Mouse (Mus musculus): Measurements from ENCODE around the gene Gm49383. TPM values are rescaled to one million over a fixed set of nuclear protein-coding genes. Genes with fewer than 3 reads are reported as not detected.

Gm49383 gene
- total RNA-seq, 2 experiments from 2014 or later: 4.9 to 6.6 TPM

DNA sequence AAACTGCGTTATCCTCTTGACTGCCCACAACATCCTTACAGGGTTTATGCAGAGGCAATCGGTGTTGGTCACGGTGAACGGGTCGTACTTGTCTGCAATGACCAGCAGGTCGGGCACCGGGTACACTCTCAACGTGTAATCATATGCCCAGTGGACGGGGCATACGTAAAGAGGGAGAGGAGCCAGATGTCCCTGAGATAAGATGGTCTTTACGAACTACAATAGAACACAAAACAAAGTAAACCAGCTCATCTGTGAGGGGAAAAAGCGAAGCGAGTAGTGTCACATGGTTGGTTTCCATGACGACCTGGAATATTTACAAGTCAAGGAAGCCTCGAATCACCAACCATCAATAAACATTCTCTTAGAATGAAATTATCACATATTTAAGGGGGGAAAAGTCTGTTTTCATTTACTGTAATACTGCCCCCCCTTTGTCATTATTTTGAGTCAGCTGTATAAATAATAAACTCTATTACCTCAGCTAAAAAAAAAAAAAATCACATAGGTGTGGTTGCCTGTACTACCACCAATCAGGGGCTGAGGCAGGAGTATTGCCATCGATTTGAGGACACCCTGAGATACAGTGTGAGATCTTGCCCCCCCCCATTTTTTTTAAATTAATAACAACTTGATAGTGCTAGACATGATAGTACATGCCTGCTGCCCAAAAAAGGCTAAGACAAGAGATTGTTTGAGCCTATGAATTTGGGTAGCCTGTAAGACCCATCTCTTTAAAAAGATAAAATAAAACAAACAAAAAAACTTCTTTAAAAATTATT lies 7.3 kb upstream of the Gm49383 start, which contains the start of gene Gm49384:
Gene Gm49384, minus strand, starts transcription at position 216 of the 782 bp plus-strand sequence.
- intact Hi-C loops (cut with DNase I): no loop called here
- no peak for DNase-seq

DNA sequence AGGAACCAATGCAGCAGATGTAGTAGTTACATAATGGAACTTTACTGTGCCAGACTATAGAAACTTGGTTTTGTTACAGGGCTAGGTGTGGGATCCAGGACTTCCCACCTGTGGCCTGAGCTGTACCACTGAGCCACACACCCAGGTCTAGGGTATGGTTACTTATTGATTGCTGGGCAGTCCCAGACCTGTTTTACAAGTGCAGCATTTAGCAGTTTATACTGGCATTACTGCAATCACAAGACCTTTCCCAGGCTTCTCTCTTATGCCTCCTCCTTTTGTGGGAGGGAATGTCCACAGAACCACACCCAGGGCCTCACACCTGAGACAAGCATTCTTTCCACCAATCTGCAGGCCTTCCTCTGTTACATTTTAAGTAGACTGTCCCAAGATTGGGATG lies 2.1 kb upstream of the Gm49383 start:
- intact Hi-C loops (cut with DNase I): loop anchor here (5.0 to 10.0 kb wide), 2 partner anchors 98 to 386 kb away; partner anchors contain the start of genes Klhdc2 and Vcpkmt

DNA sequence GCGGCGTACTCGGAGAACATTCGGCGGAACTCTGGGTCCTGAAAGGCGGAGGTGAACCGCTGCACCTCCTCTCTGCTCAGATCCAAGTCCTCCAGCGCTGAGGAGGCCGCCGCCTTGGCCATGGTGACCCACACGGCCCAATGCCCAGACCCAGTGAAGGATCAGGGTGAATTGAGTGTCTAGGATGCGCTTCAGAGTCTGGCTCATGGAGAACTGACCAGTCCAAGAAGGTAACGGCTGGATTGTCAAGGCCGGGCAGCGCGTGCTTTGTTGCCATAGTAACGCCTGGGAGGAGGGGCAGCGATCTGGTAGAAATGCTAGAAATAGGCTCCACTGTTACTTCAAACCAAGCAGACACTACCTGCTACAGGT lies 1.2 kb upstream of the Gm49383 start, which contains the start of gene Dnaaf2:
Gene Dnaaf2, minus strand, starts transcription at position 266 of the 372 bp plus-strand sequence.
- intact Hi-C loops (cut with DNase I): loop anchor here (5.0 to 10.0 kb wide), 2 partner anchors 99 to 387 kb away; partner anchors contain the start of genes Klhdc2 and Vcpkmt
- peak; percentile 76 to 82 for DNase-seq

More for the DNA sequence above, 2.1 kb upstream of the Gm49383 start:
- DNase-seq: no peak

DNA sequence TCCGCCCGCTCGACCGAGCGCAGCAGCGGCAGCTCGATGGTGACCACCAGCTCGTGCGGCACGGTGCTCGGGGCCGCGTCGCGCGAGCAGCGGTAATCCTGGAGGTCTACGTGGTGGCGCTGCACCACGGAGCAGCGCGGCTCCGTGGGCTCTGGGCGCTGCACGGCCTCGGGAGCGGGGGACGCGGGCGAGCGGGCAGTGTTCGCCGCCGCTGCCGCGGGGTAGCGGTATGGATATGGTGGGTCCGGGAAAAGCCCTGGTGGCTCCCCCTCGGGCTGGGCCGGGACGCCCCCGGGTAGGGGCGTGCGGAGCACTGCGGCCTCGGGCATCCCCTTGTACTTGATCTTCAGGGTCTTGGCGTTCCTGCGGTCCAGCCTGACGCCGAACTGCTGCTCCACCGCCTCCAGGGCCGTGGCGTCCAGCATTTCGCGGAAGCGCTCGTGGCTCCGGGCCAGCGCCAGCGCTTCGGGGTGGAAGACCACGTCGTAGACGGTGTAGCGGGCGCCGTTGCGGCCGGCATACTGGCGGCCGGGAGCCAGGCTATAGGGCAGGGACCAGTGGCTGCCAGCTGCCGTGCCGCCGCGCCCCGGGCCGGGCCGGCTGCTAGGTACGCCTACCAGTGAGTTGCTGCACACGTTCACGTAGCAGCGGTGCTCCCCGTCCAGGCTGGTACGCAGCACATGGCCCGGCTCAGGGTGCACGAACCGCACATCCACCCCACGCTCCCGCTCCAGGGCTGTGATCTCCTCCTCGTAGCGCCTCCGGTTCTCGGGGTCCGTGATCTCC lies 667 bp upstream of the Gm49383 start:
- peak; percentile 60 to 74 for DNase-seq
- intact Hi-C loops (cut with DNase I): loop anchor here (5.0 to 10.0 kb wide), 2 partner anchors 100 to 387 kb away; partner anchors contain the start of genes Klhdc2 and Vcpkmt

DNA sequence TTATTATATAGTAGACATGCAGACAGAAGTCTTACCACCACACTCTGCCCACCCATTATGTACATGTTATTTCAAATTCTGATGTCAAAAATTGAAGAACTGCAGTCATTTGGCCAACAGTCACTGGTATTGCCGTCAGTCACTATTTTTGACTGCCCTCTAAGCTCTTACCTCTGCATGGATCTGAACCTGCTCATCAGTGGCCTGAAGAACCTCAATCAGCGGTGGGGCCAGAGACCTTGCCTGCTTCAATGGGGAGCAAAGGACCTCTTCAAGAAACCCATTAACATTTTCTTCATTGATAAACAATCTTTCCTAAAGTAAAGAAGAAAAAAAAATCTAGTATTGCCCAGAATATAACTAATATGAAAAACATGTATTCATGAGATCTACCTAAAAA lies 4.3 kb downstream of the Gm49383 start:
- no peak for DNase-seq
- intact Hi-C loops (cut with DNase I): loop anchor here (10.0 kb wide), 1 partner anchor 392 kb away; the partner anchor contains the start of gene Vcpkmt

DNA sequence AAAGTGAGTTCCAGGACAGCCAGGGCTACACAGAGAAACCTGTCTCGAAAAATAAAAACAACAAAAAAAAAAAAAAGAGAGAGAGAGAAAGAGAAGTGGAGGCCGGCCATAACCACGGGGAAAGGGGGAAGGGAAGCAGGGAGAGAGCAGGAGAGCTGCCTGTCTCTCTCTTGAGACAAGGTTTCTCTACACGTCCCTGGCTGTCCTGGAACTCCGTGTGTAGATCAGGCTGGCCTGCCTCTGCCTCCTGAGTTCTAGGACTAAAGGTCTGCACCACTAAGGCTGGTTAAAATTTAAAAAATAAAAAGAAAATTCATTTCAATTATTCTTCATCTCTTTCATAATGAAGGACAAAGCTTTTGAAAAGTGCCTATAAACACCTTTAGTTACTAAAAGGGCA lies 5.5 kb downstream of the Gm49383 start:
- intact Hi-C loops (cut with DNase I): loop anchor here (10.0 kb wide), 1 partner anchor 393 kb away; the partner anchor contains the start of gene Vcpkmt
- DNase-seq: no peak

DNA sequence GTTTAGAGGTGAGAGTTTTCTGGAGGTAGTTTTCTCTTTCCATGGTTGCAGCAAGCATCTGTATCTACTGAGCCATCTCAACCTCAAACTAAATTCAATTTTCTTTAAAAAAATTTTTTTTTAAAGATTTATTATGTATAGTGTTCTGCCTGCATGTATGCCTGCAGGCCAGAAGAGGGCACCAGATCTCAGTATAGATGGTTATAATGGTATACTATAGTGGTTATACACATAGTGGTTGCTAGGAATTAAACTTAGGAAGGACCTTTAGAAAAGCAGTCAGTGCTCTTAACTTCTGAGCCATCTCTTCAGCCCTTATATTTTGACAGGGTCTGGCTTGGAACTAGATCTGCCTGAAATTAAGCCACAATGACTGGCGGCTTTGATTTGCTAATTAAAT lies 6.4 kb downstream of the Gm49383 start:
- DNase-seq: peak in 1 of 2 experiments; percentile 26
- intact Hi-C loops (cut with DNase I): loop anchor here (10.0 kb wide), 1 partner anchor 394 kb away; the partner anchor contains the start of gene Vcpkmt

DNA sequence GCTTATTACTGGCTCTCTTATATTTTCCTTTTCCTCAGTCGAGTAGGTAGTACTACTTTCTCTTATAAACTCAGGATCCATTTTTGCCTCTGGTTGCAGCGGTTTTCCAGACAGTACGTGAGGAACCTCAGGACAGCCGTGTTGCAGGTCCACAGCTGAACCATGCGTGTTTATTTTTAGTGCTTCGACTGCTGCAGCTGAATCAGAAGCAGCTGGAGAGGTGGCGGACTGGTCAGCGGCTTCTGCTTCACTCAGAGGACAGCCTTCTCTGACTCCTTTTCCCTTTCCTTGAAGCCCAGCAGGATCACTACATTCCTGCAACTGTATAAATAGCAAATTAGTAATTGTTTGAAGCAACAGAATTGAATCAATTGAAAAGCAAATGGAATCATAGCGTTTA lies 6.8 kb downstream of the Gm49383 start:
- DNase-seq: no peak
- intact Hi-C loops (cut with DNase I): loop anchor here (10.0 kb wide), 1 partner anchor 395 kb away; the partner anchor contains the start of gene Vcpkmt

DNA sequence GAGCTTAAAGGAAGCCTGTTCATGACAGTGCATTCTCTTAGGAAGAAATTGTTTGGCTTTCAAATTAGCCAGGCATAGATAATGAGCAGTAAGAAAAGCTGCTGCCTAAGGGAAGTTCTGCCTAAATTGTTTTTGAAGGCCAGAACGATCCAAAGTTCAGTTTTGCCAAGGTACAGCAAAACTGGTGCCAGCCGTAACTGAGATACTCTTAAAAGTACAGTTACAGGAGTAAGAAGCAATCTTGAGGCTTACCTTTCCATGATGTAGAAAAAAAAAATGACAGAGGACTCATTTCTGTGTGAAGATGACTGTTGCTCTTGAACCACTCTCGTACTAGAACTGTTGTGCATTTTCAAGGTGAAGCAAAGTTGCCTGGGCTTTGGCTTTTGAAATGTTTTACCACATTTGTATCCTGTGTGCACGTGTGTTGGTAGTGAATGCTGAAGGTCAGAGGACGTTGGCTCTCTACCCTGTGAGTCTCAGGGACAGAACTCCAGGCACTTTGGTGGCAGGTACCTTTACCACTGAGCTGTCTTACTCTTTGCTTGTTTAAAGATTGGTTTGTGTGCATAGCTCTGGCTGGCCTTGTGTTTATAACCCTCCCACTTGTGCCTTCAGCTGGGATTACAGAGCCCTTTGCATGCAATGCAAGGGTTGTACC lies 10.0 kb downstream of the Gm49383 start:
- DNase-seq: no peak
- intact Hi-C loops (cut with DNase I): no loop called here

DNA sequence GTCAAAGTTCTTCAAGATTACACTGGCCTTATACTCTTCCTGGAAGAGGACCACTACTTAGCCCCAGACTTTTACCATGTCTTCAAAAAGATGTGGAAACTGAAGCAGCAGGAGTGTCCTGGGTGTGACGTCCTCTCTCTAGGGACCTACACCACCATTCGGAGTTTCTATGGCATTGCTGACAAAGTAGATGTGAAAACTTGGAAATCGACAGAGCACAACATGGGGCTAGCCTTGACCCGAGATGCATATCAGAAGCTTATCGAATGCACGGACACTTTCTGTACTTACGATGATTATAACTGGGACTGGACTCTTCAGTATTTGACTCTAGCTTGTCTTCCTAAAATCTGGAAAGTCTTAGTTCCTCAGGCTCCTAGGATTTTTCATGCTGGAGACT lies 11.5 kb downstream of the Gm49383 start:
- intact Hi-C loops (cut with DNase I): no loop called here
- no peak for DNase-seq

DNA sequence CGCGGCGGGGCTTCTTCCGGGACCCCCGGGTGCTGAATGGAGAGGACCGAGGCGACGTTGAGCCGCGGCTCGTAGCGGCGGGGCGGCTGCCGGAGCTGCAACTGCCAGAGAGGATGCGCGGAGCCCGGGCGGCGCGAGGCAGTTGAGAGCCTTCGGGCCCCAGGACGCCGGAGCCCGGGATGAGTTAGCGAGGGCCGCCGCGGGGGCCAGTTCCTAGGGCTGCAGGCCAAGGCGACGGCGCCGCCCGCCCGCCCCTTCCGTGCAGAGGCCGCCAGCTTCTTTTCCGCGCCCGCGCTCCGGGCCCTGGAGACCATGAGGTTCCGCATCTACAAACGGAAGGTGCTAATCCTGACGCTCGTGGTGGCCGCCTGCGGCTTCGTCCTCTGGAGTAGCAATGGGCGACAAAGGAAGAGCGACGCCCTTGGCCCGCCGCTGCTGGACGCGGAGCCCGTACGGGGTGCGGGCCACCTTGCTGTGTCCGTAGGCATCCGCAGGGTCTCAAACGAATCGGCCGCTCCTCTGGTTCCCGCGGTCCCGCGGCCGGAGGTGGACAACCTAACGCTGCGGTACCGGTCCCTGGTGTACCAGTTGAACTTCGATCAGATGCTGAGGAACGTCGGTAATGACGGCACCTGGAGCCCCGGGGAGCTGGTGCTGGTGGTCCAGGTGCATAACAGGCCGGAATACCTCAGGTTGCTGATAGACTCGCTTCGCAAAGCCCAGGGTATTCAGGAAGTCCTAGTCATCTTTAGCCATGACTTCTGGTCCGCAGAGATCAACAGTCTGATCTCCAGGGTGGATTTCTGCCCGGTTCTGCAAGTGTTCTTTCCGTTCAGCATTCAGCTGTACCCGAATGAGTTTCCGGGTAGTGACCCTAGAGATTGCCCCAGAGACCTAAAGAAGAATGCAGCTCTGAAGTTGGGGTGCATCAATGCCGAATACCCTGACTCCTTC lies 12.3 kb downstream of the Gm49383 start:
- DNase-seq: peak in 1 of 2 experiments; percentile 74
- intact Hi-C loops (cut with DNase I): no loop called here

DNA sequence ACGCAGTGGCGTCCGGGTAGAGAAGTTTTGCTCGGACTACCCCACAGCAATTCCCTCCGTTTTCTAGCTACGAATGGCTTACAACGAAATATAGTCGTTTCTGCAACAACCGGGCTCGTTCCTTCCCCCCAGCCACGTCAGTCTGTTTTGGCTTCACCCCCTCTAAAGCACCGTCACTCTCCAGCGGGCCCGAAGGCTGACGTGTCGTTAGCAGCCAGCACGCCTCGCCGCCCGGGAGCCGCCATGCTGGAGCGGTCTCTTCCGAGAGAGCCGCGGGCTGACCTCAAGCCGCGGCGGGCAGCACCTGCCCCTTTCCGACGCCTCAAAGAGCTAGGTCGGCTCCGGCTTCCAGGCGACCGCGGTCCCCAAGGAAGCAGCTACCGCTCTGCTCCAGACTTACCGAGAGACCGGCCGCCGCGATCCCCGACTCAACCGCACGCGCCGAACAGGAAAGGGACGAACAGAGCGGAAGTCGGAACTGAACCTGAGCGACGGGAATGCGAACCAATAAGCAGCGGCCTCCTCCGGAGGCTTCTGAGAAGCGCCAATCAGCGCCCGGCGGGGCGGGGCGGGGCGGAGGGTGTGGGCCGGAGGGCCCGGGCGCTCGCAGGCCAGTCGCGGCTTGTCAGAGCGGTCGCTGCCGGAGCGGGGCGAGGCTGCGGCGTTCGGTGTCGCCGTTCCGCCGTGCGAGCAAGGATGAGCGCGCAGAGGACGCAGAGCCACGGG lies 13.2 kb downstream of the Gm49383 start, which contains the start of the genes Rpl36al and Mgat2:
Gene Rpl36al, minus strand, starts transcription at position 501 of the 726 bp plus-strand sequence.
Gene Mgat2, plus strand, starts transcription at position 575 of the 726 bp plus-strand sequence.
- intact Hi-C loops (cut with DNase I): no loop called here
- peak; percentile 99 for DNase-seq

DNA sequence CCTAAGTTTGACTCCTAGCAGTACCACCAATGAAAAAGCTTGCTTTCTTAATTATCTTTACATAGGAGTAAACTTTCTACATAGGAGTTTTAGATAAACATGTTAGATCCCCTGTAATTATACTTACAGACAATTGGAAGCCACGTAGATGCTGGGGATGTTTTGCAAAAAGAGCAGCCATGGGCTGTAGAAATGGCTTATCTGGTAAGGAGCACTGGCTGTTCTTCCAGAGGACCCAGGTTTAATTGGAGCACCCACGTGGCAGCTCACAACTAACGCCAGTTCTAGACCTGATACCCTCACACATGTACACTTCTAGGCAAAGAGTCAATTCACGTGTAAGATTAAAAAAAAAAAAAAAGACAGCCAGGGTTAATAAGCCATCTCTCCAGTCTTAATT lies 15.1 kb downstream of the Gm49383 start:
- intact Hi-C loops (cut with DNase I): no loop called here
- no peak for DNase-seq

DNA sequence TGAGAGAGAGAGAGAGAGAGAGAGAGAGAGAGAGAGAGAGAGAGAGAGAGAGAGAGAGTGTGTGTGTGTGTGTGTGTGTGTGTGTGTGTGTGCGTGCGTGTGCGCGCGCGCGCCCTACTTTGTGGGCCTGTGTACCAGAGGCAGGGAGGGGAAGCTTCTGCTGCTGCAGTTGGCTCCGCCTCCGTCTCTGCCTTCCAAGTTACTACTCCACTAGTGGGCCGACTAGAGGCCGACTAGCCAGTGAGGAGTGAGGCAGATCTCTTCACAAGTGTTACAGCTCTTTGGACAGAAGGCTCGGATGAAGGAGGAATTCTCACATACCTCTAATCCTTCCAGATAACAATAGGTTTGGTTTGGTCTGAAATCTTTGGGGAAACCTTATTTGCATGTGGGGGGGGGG lies 17.5 kb downstream of the Gm49383 start:
- intact Hi-C loops (cut with DNase I): no loop called here
- no peak for DNase-seq

DNA sequence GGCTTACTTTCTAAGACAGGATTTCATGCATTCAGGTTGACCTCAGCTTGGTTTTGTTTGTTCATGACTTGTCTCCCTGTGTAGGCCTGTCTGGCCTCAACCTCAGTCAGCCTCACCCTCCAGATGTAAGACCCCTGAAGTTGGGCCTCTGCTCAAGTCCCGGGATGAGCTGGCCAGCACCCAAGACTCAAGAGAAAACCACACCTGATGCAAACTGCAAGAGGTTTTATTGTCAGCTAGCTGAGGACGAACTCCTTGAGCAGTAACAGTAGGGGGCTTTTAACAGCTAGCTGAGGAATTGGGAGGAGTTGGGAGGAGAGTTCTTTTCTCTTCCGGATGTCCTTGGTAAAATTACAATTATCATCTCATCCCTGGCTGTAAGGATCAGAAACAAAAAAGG lies 19.4 kb downstream of the Gm49383 start:
- intact Hi-C loops (cut with DNase I): no loop called here
- no peak for DNase-seq

DNA sequence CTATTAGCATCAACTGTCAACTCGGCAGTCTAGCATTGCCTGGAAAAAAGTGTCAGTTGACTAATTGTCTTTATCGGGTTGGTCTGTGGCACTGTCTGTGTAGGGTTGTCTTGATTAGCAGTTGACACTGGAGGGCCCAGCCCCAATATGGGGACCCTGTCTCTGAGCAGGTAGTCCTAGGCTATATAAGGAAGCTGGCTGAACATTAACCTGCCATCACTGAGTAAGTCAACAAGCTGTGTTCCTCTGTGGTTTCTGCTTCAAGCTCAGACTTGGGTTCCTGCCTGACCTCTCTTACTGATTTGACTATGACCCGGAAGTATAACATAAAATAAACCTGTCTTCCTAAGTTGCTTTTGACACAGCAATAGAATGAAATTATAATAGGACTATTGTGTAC lies 20.9 kb downstream of the Gm49383 start:
- intact Hi-C loops (cut with DNase I): no loop called here
- DNase-seq: no peak

DNA sequence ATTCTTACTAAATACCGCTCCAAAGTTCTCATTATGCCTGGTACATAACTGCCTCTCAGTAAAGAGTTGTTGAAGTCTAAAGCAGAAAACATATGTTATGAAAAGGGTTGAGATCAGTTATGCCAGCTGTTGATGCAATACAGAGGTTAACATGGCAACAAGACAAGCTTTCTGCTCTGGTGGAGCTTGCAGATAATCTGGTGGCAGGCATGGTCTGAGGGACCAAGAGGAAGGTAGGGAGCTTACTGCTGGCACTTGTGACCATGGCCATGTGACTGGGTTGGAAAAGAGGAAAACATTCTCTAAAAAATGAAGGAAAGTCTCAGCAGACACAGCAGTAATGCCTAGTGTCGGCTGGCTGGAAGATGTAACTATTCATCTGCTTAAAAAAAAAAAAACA lies 25.6 kb downstream of the Gm49383 start:
- no peak for DNase-seq
- intact Hi-C loops (cut with DNase I): no loop called here

DNA sequence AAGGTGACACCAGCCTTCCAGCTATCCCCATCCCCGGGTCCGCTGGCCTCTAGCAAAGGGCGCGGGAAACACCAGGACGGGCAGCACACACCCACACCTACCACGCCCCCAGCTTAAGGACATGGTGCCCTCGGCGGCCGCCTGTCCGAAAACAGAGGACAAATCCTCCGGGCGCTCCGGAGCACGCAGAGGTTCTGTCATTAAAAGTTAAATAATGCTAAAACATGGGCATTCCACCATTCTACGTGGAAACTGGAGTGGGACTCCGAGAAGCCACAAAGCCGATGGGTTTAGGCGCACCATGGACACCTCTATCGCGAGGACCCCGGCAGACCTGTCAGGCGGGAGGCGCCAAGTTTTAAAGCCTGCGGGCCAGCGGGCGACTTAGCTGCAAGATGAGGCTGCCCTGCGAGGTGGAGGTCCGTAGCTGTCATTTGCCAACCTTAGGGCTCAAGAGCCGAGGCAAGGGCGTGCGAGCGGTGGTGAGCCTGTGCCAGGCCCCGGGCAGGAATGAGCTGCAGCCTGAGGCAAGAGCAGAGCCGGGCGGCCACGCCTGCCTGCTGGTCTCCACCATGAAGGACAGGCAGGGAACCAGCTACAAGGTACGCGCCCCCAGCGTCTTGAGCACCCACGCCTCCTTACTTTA lies 28.3 kb downstream of the Gm49383 start, which contains the start of gene Lrr1:
Gene Lrr1, plus strand, starts transcription at position 354 of the 646 bp plus-strand sequence.
- intact Hi-C loops (cut with DNase I): no loop called here

More for the DNA sequence above, 28.3 kb downstream of the Gm49383 start, which contains the start of gene Lrr1:
- peak; percentile 92 for DNase-seq
